Mouse (Mus musculus) heart, embryonic 13.5 days (tissue): ENCODE measurements at regions not wholly inside any gene's neighbourhood (a gene's known extent, or its start where the extent isn't known, plus 50 kb on each side); places are given as distances from the start of the nearest gene placed in this dataset.

ENCODE experiments used
- ATAC-seq: fragments of 200-750 bp; cut with Nextera tagmentation; 2 replicates; pipeline ENCODE4 v1.8.0; 2017; ENCODE audit warnings: moderate TSS enrichment; ENCODE audit not compliant: insufficient number of reproducible peaks, low FRiP score, low TSS enrichment; ENCODE audit errors: extremely low read depth
- H3K27ac ChIP-seq: fragments of 300-500 bp; sonication (generic); replicated peaks from 2 replicates; pipeline ENCODE4 v1.5.1; 2015; ENCODE audit warnings: moderate library complexity, mild to moderate bottlenecking, inconsistent platforms
- H3K27me3 ChIP-seq: fragments of 300-500 bp; sonication (generic); replicated peaks from 2 replicates; pipeline ENCODE4 v1.6.1; 2015; ENCODE audit warnings: mild to moderate bottlenecking, inconsistent platforms
- H3K36me3 ChIP-seq: fragments of 300-500 bp; sonication (generic); 2 replicates; pipeline ENCODE4 v1.6.1; 2015; ENCODE audit warnings: mild to moderate bottlenecking, inconsistent platforms
- H3K4me1 ChIP-seq: fragments of 300-500 bp; sonication (generic); 2 replicates; pipeline ENCODE4 v1.6.1; 2015; ENCODE audit warnings: inconsistent platforms
- H3K4me2 ChIP-seq: fragments of 300-500 bp; sonication (generic); 2 replicates; pipeline ENCODE4 v1.6.1; 2015; ENCODE audit warnings: inconsistent platforms, mild to moderate bottlenecking, moderate library complexity
- H3K4me3 ChIP-seq: fragments of 300-500 bp; sonication (generic); 2 replicates; pipeline ENCODE4 v1.5.1; 2015; ENCODE audit warnings: moderate library complexity, mild to moderate bottlenecking, inconsistent platforms
- H3K9ac ChIP-seq: fragments of 300-500 bp; sonication (generic); 2 replicates; pipeline ENCODE4 v1.6.1; 2015; ENCODE audit warnings: inconsistent platforms, mild to moderate bottlenecking, moderate library complexity
- H3K9me3 ChIP-seq: fragments of 300-500 bp; sonication (generic); 2 replicates; pipeline ENCODE4 v1.6.1; 2016; ENCODE audit warnings: inconsistent platforms
- WGBS: fragments of 180-500 bp; shearing (Covaris S2); methylation state at CpG from one replicate; pipeline ENCODE4 v1.1.7; 2015; ENCODE audit warnings: mixed read lengths; 5-methylcytosine and 5-hydroxymethylcytosine counted together

DNA sequence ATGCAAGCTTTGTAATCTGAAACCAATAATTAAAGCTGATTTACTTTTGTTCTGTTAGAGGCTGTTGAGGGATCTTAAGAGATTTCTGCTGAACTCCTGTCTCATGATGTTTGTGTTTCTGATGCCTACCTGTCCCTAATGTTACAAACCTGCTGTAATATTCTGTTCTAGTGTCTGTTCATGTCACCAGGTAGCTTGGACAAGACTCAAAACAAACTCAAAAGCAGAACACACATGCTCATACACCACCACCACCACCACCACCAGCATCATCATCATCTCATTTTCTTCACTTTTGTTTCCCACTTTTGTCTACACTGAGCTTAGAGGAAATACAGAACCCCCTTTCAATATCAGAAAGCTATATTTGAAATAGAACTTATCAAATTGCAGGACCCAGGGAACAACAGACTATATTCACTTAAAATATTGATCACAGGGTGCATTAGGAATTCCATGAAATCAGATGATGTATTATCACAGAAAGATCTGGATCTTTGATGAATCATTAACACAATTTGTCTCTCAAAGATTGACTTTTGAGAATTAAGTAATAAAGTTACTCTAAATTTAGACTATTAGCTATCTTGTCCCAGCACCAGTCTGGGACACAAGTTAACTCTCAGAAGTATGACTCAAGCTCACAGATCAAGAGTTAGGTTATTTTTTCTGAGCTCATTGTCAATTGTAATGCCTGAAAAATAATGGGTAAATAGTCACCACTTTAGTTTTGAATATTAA is 521.0 kb downstream of the 1190002N15Rik start:
- ATAC-seq, result no peak
- H3K4me1 ChIP-seq, result no peaks in the 10 kb centered on the region
- no peak overlapping the region for H3K9ac ChIP-seq
- no peak overlapping the region for H3K4me2 ChIP-seq
- H3K36me3 ChIP-seq, result no peaks in the 10 kb centered on the region
- no peak overlapping the region for H3K4me3 ChIP-seq
- H3K27me3 ChIP-seq, result no peaks in the 10 kb centered on the region
- no peak overlapping the region for H3K27ac ChIP-seq
- H3K9me3 ChIP-seq, result no peaks in the 10 kb centered on the region

- ATAC-seq, result no peak
- Histone ChIP-seq H3K9ac (no peak overlapping the region), H3K9me3 (no peaks in the 10 kb centered on the region), H3K4me1 (no peaks in the 10 kb centered on the region), H3K36me3 (no peaks in the 10 kb centered on the region), H3K27me3 (no peaks in the 10 kb centered on the region), H3K4me2 (no peak overlapping the region), H3K4me3 (no peak overlapping the region), H3K27ac (no peak overlapping the region)
- 66% methylated on average over 3 of the region's 3 CpGs for WGBS
These were observed 545.7 kb downstream of the 1190002N15Rik start for GRCm38 (mm10) chr9:93992216-93992615.

DNA sequence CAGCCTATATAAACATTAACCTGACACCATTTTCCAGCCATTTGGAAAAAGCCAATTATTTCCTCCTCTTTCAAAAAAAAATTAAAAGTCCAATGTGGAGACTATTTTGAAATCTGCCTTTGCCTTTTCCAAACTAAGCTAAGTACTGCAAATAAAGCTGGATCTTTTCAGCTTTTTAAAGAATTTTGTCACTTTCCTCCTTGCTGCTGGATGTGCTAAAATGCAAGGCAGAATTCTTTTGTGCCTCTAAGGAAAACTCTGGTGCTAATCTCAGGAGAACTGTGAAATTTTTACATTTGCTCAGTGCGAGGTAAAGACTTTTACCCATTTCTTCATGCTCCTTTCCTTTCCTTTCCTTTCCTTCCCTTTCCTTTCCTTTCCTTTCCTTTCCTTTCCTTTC is 546.7 kb downstream of the 1190002N15Rik start:
- Histone ChIP-seq H3K27ac (no peak overlapping the region), H3K9me3 (no peaks in the 10 kb centered on the region), H3K27me3 (no peaks in the 10 kb centered on the region), H3K4me2 (no peak overlapping the region), H3K4me1 (no peaks in the 10 kb centered on the region), H3K36me3 (no peaks in the 10 kb centered on the region), H3K4me3 (no peak overlapping the region), H3K9ac (no peak overlapping the region)
- ATAC-seq, result no peak
- WGBS, result 42% methylated on average over 1 of the region's 1 CpGs

GRCm38 (mm10) chr9:93981136-93981535 is 556.7 kb downstream of the 1190002N15Rik start:
- H3K9ac ChIP-seq, result no peak overlapping the region
- WGBS, result 42% methylated on average over 2 of the region's 2 CpGs
- no peaks in the 10 kb centered on the region for H3K9me3 ChIP-seq
- no peaks in the 10 kb centered on the region for H3K27me3 ChIP-seq
- no peak overlapping the region for H3K4me2 ChIP-seq
- ATAC-seq, result no peak
- H3K4me1 ChIP-seq, result 0 out of 2 replicates have a peak, but pooled peaks cover 3% of the 10 kb centered on the region
- no peak overlapping the region for H3K4me3 ChIP-seq
- H3K36me3 ChIP-seq, result no peaks in the 10 kb centered on the region
- no peak overlapping the region for H3K27ac ChIP-seq

DNA sequence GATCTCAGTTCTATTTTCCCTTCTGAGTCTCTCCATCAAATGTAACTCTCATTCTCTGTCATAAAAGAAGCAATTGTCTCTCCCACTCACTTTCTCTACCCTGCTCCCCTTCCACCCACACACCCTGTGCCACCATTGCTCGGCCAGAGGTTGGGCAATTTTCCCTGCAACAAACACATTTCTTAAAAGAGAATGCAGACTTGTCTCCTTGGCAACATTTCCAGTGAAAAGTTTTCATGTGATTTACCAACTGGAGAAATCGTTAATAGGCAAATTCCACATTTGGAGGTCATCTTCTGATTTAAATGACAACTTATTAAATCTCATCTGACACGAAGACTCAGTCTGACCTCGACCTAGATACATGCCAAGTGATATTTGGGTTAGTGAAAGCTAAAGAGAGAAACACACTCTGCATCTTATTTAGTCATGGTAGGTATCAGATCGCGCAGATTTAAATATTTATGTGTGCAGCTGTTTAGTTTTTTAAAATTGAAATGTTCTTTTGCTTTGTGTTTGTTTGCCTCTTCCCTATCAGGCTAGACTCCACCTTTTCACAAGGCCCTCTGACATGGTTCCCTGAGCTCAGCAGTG is 568.1 kb downstream of the 1190002N15Rik start:
- H3K9me3 ChIP-seq, result no peaks in the 10 kb centered on the region
- no peaks in the 10 kb centered on the region for H3K4me1 ChIP-seq
- no peaks in the 10 kb centered on the region for H3K27me3 ChIP-seq
- no peaks in the 10 kb centered on the region for H3K36me3 ChIP-seq
- no peak for ATAC-seq
- no peak overlapping the region for H3K27ac ChIP-seq
- WGBS, result 81% methylated on average over 6 of the region's 6 CpGs
- no peak overlapping the region for H3K4me3 ChIP-seq
- no peak overlapping the region for H3K9ac ChIP-seq
- H3K4me2 ChIP-seq, result no peak overlapping the region

- Histone ChIP-seq H3K4me1 (no peaks in the 10 kb centered on the region), H3K9ac (no peak overlapping the region), H3K36me3 (no peaks in the 10 kb centered on the region), H3K27ac (no peak overlapping the region), H3K4me2 (no peak overlapping the region), H3K27me3 (no peaks in the 10 kb centered on the region), H3K9me3 (no peaks in the 10 kb centered on the region), H3K4me3 (no peak overlapping the region)
- 85% methylated on average over 5 of the region's 5 CpGs for WGBS
- no peak for ATAC-seq
These were observed 568.8 kb downstream of the 1190002N15Rik start for GRCm38 (mm10) chr9:93969118-93969517.

DNA sequence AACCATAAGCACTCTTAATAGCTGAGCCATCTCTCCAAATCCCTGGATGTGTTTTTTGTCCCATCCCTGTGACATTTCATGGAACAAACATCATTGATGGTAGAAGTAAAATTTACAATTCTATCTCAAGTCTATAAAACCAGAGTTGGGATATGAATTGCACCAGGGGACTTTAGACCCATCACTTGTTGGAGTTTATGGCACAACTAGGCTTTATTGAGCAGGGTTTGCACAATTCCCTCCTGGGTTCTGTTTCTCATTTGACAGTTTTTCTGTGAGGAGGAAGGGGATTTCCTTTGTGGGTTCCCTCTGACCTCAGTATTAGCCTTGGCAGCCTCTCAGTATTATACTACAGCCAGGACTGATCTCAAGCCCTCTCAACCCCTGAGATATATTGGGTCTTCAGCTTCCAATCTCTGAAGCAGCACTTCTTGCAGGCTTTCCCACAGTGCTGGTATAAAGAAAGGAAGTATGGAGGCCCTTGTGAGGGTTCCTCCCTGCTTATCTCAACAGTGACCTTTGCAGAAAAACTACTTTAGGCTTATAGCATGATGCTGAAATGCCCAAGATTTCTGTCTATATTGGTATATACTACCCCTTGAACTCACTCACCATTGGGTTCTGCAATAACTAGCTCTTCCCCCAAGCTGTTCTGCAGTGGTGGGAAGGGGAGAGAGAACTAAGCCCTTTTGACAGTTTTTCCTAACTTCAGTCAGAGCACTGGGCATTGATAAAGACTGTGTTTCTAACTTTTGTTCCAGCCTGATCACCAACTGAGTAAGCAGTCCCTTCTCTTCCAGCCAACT is 582.4 kb downstream of the 1190002N15Rik start:
- Histone ChIP-seq H3K9ac (no peak overlapping the region), H3K27ac (0 out of 2 replicates have a peak overlapping the region, but pooled peaks have one; percentile 6), H3K9me3 (no peaks in the 10 kb centered on the region), H3K4me2 (no peak overlapping the region), H3K4me3 (no peak overlapping the region), H3K27me3 (no peaks in the 10 kb centered on the region), H3K36me3 (no peaks in the 10 kb centered on the region), H3K4me1 (no peaks in the 10 kb centered on the region)
- ATAC-seq, result no peak

DNA sequence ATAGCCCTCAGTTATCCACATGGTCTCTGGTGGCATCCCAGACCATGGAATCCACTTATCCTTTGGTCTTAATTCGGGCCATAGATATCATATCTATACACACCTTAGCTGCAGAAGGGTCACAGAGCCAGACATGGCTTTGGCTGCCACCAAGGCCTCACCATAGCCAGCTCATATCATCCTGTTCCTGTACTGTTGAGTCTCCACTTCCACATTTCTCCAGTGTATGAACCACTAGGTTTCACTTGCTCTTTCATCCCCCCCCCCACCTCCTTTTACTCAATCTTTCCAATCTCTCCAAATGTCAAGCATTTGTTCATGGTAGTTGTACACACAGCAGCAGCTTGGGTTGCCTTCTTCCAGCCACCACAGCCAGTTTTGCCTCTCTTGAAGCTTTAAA is 589.2 kb downstream of the 1190002N15Rik start:
- H3K4me2 ChIP-seq, result no peak overlapping the region
- no peak overlapping the region for H3K27ac ChIP-seq
- H3K4me1 ChIP-seq, result no peaks in the 10 kb centered on the region
- H3K9me3 ChIP-seq, result no peaks in the 10 kb centered on the region
- no peaks in the 10 kb centered on the region for H3K36me3 ChIP-seq
- ATAC-seq, result no peak
- no peak overlapping the region for H3K9ac ChIP-seq
- WGBS, result 45% methylated on average over 1 of the region's 1 CpGs
- H3K4me3 ChIP-seq, result no peak overlapping the region
- no peaks in the 10 kb centered on the region for H3K27me3 ChIP-seq

- Histone ChIP-seq H3K9me3 (no peaks in the 10 kb centered on the region), H3K4me2 (no peak overlapping the region), H3K4me1 (no peaks in the 10 kb centered on the region), H3K4me3 (no peak overlapping the region), H3K9ac (no peak overlapping the region), H3K27ac (no peak overlapping the region), H3K36me3 (no peaks in the 10 kb centered on the region), H3K27me3 (no peaks in the 10 kb centered on the region)
- WGBS, result 56% methylated on average over 1 of the region's 1 CpGs
- no peak for ATAC-seq
These were observed 590.8 kb downstream of the 1190002N15Rik start for GRCm38 (mm10) chr9:93947053-93947452.

DNA sequence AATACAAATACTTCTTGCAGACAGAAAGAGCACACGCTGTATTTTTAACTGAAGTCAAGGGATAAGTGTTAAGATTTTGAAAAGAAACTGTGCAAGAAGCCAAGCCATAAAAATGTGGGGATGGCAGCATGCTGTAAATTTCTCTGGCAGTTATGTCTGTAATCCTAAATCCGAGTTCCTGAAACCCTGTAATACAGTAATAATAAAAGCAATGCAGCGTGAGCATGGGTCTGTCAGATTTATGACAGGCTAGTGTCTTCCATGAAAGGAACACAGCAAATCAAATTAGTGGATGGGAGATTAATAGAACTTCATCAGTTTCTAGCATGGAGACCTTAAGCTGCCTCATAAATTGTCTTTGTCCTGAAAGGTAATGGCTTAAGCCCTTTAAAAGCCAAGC is 597.7 kb downstream of the 1190002N15Rik start:
- H3K9me3 ChIP-seq, result no peaks in the 10 kb centered on the region
- 64% methylated on average over 3 of the region's 3 CpGs for WGBS

GRCm38 (mm10) chr9:93930684-93931083 is 607.2 kb downstream of the 1190002N15Rik start:
- Histone ChIP-seq H3K27ac (no peak overlapping the region), H3K9ac (no peak overlapping the region), H3K4me3 (no peak overlapping the region), H3K9me3 (peaks cover 6% of the 10 kb centered on the region; the same call in 1 of the 2 replicates), H3K4me1 (no peaks in the 10 kb centered on the region), H3K36me3 (no peaks in the 10 kb centered on the region), H3K4me2 (no peak overlapping the region), H3K27me3 (no peaks in the 10 kb centered on the region)
- no peak for ATAC-seq
- WGBS, result 68% methylated on average over 2 of the region's 2 CpGs

More for the DNA sequence above, 597.7 kb downstream of the 1190002N15Rik start:
- Histone ChIP-seq H3K36me3 (no peaks in the 10 kb centered on the region), H3K27me3 (no peaks in the 10 kb centered on the region), H3K27ac (no peak overlapping the region), H3K4me2 (no peak overlapping the region), H3K9ac (no peak overlapping the region), H3K4me3 (no peak overlapping the region), H3K4me1 (no peaks in the 10 kb centered on the region)
- ATAC-seq, result no peak
